Comparison of ENCODE assay signal across 8 mouse cellular contexts in the genomic region with DNA sequence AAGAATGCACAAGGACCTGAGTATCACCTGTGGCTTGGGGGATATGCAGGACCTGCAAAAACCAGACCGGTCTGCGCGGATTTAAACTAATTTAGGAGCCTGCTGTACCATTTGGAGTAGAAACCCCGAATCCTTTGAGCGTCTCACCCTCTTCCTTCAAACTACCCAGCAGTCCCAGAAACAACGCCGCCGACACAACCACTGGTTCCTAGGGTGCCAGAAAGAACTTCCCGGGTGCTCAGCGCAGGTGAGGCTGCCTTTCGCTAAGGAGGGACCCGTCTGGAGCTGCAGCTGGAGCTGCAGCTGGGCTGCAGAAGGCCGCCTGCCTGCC. TPM values are rescaled to one million over a fixed set of nuclear protein-coding genes. Genes with fewer than 3 reads are reported as not detected.
DNase-seq lines count a peak whose midpoint lies in the region; ATAC-seq and TF ChIP-seq lines count a peak whose summit lies in the region.

No protein-coding gene starts in this region.

- peak overlapping the region; percentile 71 for H3K27ac ChIP-seq in kidney, embryonic 16.5 days (ENCODE audit: low read length)
- H3K27ac ChIP-seq in bone marrow macrophage, adult 2 months (ENCODE audit: insufficient read depth, low read depth, low read length) = no peak overlapping the region; the same call in 1 of the 2 replicates
- H3K27ac ChIP-seq in hindbrain, embryonic 16.5 days (ENCODE audit: low read depth, low read length) = peak overlapping the region; percentile 87
- peak overlapping the region; percentile 88 for H3K27ac ChIP-seq in midbrain, embryonic 16.5 days (ENCODE audit: low read length)

- peak; percentile 13 for ATAC-seq in kidney, embryonic 16.5 days (ENCODE audit: low FRiP score, low TSS enrichment)
- no peak for ATAC-seq in hindbrain, embryonic 16.5 days
- peak; percentile 5; the same call in 1 of the 2 replicates for ATAC-seq in midbrain, embryonic 16.5 days

- DNase-seq in kidney, postnatal 4 days = no peak
- DNase-seq in urinary bladder, adult 18-20 months (ENCODE audit: low spot score in 2 of 2) = no peak
- DNase-seq in right cerebral cortex, adult 2 months (ENCODE audit: low spot score in 2 of 2) = no peak
- DNase-seq in embryo, embryonic 10 days (ENCODE audit: low spot score) = no peak

- H3K4me3 ChIP-seq in kidney, embryonic 16.5 days (ENCODE audit: low read length) = peak overlapping the region; percentile 80
- peak overlapping the region; percentile 99 for H3K4me3 ChIP-seq in bone marrow macrophage, adult 2 months (ENCODE audit: insufficient read depth, low read length)
- peak overlapping the region; percentile 66 for H3K4me3 ChIP-seq in hindbrain, embryonic 16.5 days (ENCODE audit: low read length)
- peak overlapping the region; percentile 76 for H3K4me3 ChIP-seq in midbrain, embryonic 16.5 days (ENCODE audit: low read depth, low read length)

- no peaks in the 10 kb centered on the region for H3K27me3 ChIP-seq in kidney, embryonic 16.5 days (ENCODE audit: insufficient read depth, low read length)
- no peaks in the 10 kb centered on the region for H3K27me3 ChIP-seq in hindbrain, embryonic 16.5 days (replicated peaks; ENCODE audit: control insufficient read depth, insufficient read depth, low read length)
- no peaks in the 10 kb centered on the region for H3K27me3 ChIP-seq in midbrain, embryonic 16.5 days (ENCODE audit: control insufficient read depth, insufficient read depth, low read depth, low read length)

- no peak for TF ChIP-seq CTCF in bone marrow macrophage, adult 2 months (IDR thresholded peaks at IDR 0.05; ENCODE audit: low read depth, low read length)

- H3K4me2 ChIP-seq in kidney, embryonic 16.5 days (replicated peaks; ENCODE audit: low read depth, low read length) = peak overlapping the region; percentile 58
- H3K4me2 ChIP-seq in hindbrain, embryonic 16.5 days (ENCODE audit: low read length) = peak overlapping the region; percentile 85
- peak overlapping the region; percentile 85 for H3K4me2 ChIP-seq in midbrain, embryonic 16.5 days (ENCODE audit: low read length)

- under 1% methylated on average over 13 of the region's 13 CpGs for WGBS in kidney, embryonic 16.5 days
- 0% methylated on average over 13 of the region's 13 CpGs for WGBS in hindbrain, embryonic 16.5 days
- under 1% methylated on average over 12 of the region's 13 CpGs for WGBS in midbrain, embryonic 16.5 days

- peak overlapping the region; percentile 83 for H3K9ac ChIP-seq in kidney, embryonic 16.5 days (replicated peaks; ENCODE audit: low read length)
- H3K9ac ChIP-seq in hindbrain, embryonic 16.5 days (ENCODE audit: low read depth, low read length) = peak overlapping the region; percentile 75
- peak overlapping the region; percentile 83 for H3K9ac ChIP-seq in midbrain, embryonic 16.5 days (ENCODE audit: low read depth, low read length)

- peaks cover 14% of the 10 kb centered on the region for H3K4me1 ChIP-seq in kidney, embryonic 16.5 days (ENCODE audit: insufficient read depth, low read length)
- peaks cover 4% of the 10 kb centered on the region for H3K4me1 ChIP-seq in bone marrow macrophage, adult 2 months (ENCODE audit: control insufficient read depth, insufficient read depth, low read length)
- peaks cover 6% of the 10 kb centered on the region; the same call in 1 of the 2 replicates for H3K4me1 ChIP-seq in hindbrain, embryonic 16.5 days (ENCODE audit: control insufficient read depth, insufficient read depth, low read depth, low read length)
- H3K4me1 ChIP-seq in midbrain, embryonic 16.5 days (ENCODE audit: control insufficient read depth, insufficient read depth, low read length) = peaks cover 8% of the 10 kb centered on the region

- no peak for TF ChIP-seq POLR2A in bone marrow macrophage, adult 2 months (IDR thresholded peaks at IDR 0.05; ENCODE audit: borderline replicate concordance, low read depth, low read length)

- no peaks in the 10 kb centered on the region for H3K9me3 ChIP-seq in kidney, embryonic 16.5 days (ENCODE audit: low read length)
- no peaks in the 10 kb centered on the region for H3K9me3 ChIP-seq in hindbrain, embryonic 16.5 days (ENCODE audit: control insufficient read depth, low read length)
- H3K9me3 ChIP-seq in midbrain, embryonic 16.5 days (replicated peaks; ENCODE audit: control insufficient read depth, low read length, poor library complexity, severe bottlenecking) = no peaks in the 10 kb centered on the region

- peaks cover 3% of the 10 kb centered on the region; the same call in 1 of the 2 replicates for H3K36me3 ChIP-seq in kidney, embryonic 16.5 days (ENCODE audit: insufficient read depth, low read length)
- H3K36me3 ChIP-seq in hindbrain, embryonic 16.5 days (ENCODE audit: control insufficient read depth, insufficient read depth, low read length) = no peaks in the 10 kb centered on the region
- H3K36me3 ChIP-seq in midbrain, embryonic 16.5 days (ENCODE audit: control insufficient read depth, insufficient read depth, low read length) = 0 out of 2 replicates have a peak, but pooled peaks cover 2% of the 10 kb centered on the region

RNA-seq across cellular contexts. Expression of a gene that starts 0.6 kb away (rescaled TPM):
- 28.5 and 29.0 TPM in 2 replicates for polyA plus RNA-seq in kidney, embryonic 16.5 days (2015; fragmentation: Nextera tagmentation; extraction: Ambion mirVana)
- 4.5 and 5.0 TPM in 2 replicates for polyA plus RNA-seq in bone marrow macrophage, adult 2 months (2012; ENCODE audit: insufficient read depth, insufficient read length, missing spikeins)
- polyA plus RNA-seq in hindbrain, embryonic 16.5 days (2015; fragmentation: Nextera tagmentation; extraction: Ambion mirVana) = 8.5 and 8.8 TPM in 2 replicates
- 7.1 and 7.2 TPM in 2 replicates for polyA plus RNA-seq in midbrain, embryonic 16.5 days (2015; fragmentation: Nextera tagmentation; extraction: Ambion mirVana)

RNA-seq across cellular contexts. Expression of a gene that starts 13.4 kb away (rescaled TPM):
- polyA plus RNA-seq in kidney, embryonic 16.5 days (2015; fragmentation: Nextera tagmentation; extraction: Ambion mirVana) = 41.6 and 42.2 TPM in 2 replicates
- polyA plus RNA-seq in bone marrow macrophage, adult 2 months (2012; ENCODE audit: insufficient read depth, insufficient read length, missing spikeins) = 17.2 and 21.2 TPM in 2 replicates
- 32.6 and 32.9 TPM in 2 replicates for polyA plus RNA-seq in hindbrain, embryonic 16.5 days (2015; fragmentation: Nextera tagmentation; extraction: Ambion mirVana)
- polyA plus RNA-seq in midbrain, embryonic 16.5 days (2015; fragmentation: Nextera tagmentation; extraction: Ambion mirVana) = 34.3 and 39.4 TPM in 2 replicates
